Mouse (Mus musculus): ENCODE results near the gene Tnfaip1.

GRCm38 (mm10) chr11:78488168-78488567 lies 48.0 kb downstream of the Tnfaip1 start:
- no peak for TF ChIP-seq GATA1 (IDR thresholded peaks at IDR 0.05; ENCODE audit: borderline replicate concordance, low read length)
- no peak for TF ChIP-seq FLI1 (IDR thresholded peaks at IDR 0.05; ENCODE audit: low read length)
